Mouse (Mus musculus) limb, embryonic 15.5 days (tissue): ENCODE results near the gene Nccrp1. TPM values are rescaled to one million over a fixed set of nuclear protein-coding genes. Genes with fewer than 3 reads are reported as not detected.
A peak's percentile ranks its signal among the peaks of the same experiment; 100 is the strongest.

Experiments used
- ATAC-seq: fragments of 200-750 bp; cut with Nextera tagmentation; 2 replicates; pipeline ENCODE4 v1.8.0; 2017; ENCODE audit warnings: low read depth, moderate TSS enrichment; ENCODE audit not compliant: insufficient number of reproducible peaks, low FRiP score, low TSS enrichment
- H3K27ac ChIP-seq: fragments of 300-500 bp; sonication (generic); 2 replicates; pipeline ENCODE4 v1.5.1; 2015; ENCODE audit warnings: moderate library complexity, mild to moderate bottlenecking, inconsistent platforms
- H3K27me3 ChIP-seq: fragments of 300-500 bp; sonication (generic); 2 replicates; pipeline ENCODE4 v1.6.1; 2015; ENCODE audit warnings: inconsistent platforms
- H3K36me3 ChIP-seq: fragments of 300-500 bp; sonication (generic); 2 replicates; pipeline ENCODE4 v1.6.1; 2015; ENCODE audit warnings: inconsistent platforms
- H3K4me1 ChIP-seq: fragments of 300-500 bp; sonication (generic); 2 replicates; pipeline ENCODE4 v1.6.1; 2015; ENCODE audit warnings: inconsistent platforms
- H3K4me2 ChIP-seq: fragments of 300-500 bp; sonication (generic); 2 replicates; pipeline ENCODE4 v1.6.1; 2015; ENCODE audit warnings: mild to moderate bottlenecking, inconsistent platforms
- H3K4me3 ChIP-seq: fragments of 300-500 bp; sonication (generic); 2 replicates; pipeline ENCODE4 v1.5.1; 2015; ENCODE audit warnings: mild to moderate bottlenecking, inconsistent platforms
- H3K9ac ChIP-seq: fragments of 300-500 bp; sonication (generic); 2 replicates; pipeline ENCODE4 v1.6.1; 2015; ENCODE audit warnings: inconsistent platforms
- H3K9me3 ChIP-seq: fragments of 300-500 bp; sonication (generic); 2 replicates; pipeline ENCODE4 v1.6.1; 2016; ENCODE audit warnings: inconsistent platforms
- WGBS: fragments of 180-500 bp; shearing (Covaris S2); methylation state at CpG from one replicate; pipeline ENCODE4 v1.1.7; 2015; 5-methylcytosine and 5-hydroxymethylcytosine counted together
- polyA plus RNA-seq: library from polyadenylated mRNA; unstranded; fragments of >200 nt; fragmentation: Nextera tagmentation; extraction: Ambion mirVana; gene quantifications from 2 replicates; pipeline ENCODE4 v1.2.1, GENCODE M21; 2015

Nccrp1 gene
- polyA plus RNA-seq, 1 experiment from 2014 or later: 1.6 TPM

DNA sequence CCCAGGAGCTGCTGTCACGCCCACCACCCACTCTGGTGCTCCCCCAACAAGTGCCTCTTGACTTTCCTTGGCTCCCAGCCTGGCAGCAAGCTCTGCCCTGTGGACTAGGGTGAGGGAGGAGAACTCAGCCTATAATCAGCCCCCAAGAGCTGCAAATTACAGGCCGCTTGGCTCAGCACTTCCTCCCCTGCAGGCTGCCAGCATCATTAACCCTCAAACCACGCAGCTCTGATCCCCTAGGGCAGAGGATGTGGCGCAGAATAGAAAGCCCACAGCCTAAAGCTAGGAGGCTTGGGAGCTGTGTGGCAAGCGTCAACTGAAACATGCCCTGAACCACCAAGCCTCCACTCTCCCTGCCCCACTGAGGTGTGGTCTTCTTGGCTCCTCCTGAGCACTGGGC lies 18.4 kb upstream of the Nccrp1 start:
- Histone ChIP-seq H3K27ac (no peak overlapping the region), H3K4me3 (no peak overlapping the region), H3K4me1 (peaks cover 11% of the 10 kb centered on the region), H3K9me3 (no peaks in the 10 kb centered on the region), H3K27me3 (no peaks in the 10 kb centered on the region), H3K36me3 (peaks cover 76% of the 10 kb centered on the region), H3K9ac (no peak overlapping the region), H3K4me2 (no peak overlapping the region)
- WGBS: 66% methylated on average over 5 of the region's 5 CpGs
- no peak for ATAC-seq

DNA sequence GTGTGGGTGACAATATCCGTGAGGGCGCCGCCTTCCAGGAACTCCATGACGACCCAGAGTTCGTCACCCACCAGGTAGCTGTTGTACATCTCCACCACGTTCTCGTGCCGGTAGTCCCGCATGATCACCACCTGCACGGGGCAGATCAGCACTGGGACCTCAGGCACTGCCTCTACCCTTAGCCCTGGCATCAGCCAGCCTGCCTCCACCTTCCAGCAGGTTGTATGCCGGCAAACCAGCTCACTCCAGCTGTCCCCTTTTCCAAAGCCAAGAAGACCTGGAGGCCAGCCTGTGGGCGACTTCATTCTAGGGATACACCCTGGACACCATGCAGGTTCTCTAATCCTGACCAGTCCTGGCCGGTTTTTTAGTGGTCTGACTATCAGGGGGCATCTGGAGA lies 15.9 kb upstream of the Nccrp1 start:
- WGBS: 92% methylated on average over 13 of the region's 13 CpGs
- no peak for ATAC-seq
- peaks cover 16% of the 10 kb centered on the region for H3K4me1 ChIP-seq
- H3K4me2 ChIP-seq: no peak overlapping the region
- no peak overlapping the region for H3K27ac ChIP-seq
- H3K9me3 ChIP-seq: no peaks in the 10 kb centered on the region
- no peak overlapping the region for H3K4me3 ChIP-seq
- H3K36me3 ChIP-seq: peaks cover 91% of the 10 kb centered on the region
- H3K9ac ChIP-seq: no peak overlapping the region
- H3K27me3 ChIP-seq: no peaks in the 10 kb centered on the region

DNA sequence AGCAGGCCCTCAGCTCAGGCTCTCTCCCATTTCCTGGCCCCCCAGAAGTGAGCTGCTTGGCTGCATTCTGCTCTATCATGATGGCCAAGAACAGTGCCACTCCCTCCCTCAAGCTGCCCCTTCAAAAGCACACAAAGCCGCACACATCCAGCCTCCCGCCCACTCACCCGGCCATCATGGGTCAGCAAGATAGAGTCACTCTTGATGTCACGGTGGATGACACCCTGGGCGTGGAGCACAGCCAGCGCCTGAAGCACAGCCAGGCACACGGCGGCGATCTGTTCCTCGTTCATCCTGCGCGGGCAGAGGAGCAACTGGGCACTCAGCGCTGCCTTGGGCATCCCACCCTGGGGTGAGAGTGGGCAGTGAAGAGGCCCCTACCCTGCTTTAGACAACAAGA lies 15.3 kb upstream of the Nccrp1 start:
- H3K27me3 ChIP-seq: no peaks in the 10 kb centered on the region
- H3K27ac ChIP-seq: no peak overlapping the region
- H3K4me2 ChIP-seq: no peak overlapping the region
- peaks cover 16% of the 10 kb centered on the region for H3K4me1 ChIP-seq
- no peaks in the 10 kb centered on the region for H3K9me3 ChIP-seq
- WGBS: 91% methylated on average over 13 of the region's 13 CpGs
- H3K4me3 ChIP-seq: no peak overlapping the region
- ATAC-seq: no peak
- H3K9ac ChIP-seq: no peak overlapping the region
- peaks cover 85% of the 10 kb centered on the region for H3K36me3 ChIP-seq

DNA sequence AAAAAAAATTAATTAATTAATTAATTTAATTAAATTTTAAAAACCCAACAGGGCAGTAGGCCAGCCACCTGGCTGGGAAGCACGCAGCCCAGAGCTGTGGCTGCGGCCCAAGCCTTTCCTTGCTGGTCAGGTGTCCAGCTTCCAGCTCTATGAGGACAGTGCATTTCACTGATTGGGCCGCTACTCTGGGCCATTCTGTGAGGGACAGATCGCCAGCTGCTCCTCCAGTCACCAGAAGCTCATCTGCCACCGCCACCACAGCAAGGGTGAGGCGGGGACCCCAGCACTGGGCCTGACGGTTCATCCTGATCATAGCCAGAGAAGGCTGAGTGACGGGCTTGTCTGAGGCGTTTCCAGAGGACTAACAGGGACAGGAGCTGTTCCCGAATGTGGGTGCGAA lies 14.9 kb upstream of the Nccrp1 start:
- no peaks in the 10 kb centered on the region for H3K27me3 ChIP-seq
- H3K9ac ChIP-seq: no peak overlapping the region
- peaks cover 81% of the 10 kb centered on the region for H3K36me3 ChIP-seq
- H3K4me3 ChIP-seq: no peak overlapping the region
- H3K4me2 ChIP-seq: no peak overlapping the region
- H3K4me1 ChIP-seq: peaks cover 18% of the 10 kb centered on the region
- H3K27ac ChIP-seq: no peak overlapping the region
- no peak for ATAC-seq
- 90% methylated on average over 11 of the region's 11 CpGs for WGBS
- H3K9me3 ChIP-seq: no peaks in the 10 kb centered on the region

DNA sequence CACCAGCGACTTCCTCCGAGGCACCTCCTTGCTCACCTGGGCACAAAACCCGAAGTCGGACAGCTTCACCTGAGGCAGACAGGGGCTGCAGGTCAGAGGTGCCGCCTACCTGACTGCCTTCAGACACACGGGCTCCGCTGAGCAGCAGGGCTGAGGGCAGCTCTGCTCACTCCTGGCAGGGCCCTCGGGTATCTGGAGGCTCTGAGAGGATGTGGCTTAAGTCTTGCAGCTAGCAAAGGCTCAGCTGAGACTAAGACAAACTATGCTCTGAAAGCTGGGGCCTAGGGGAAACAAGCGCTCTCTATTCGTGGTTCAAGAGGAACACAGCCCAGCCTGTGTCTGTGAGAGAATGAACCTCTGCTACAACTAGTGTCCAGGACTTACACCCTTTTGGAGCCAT lies 13.8 kb upstream of the Nccrp1 start:
- WGBS: 92% methylated on average over 10 of the region's 10 CpGs
- no peak overlapping the region for H3K9ac ChIP-seq
- no peaks in the 10 kb centered on the region for H3K9me3 ChIP-seq
- no peak for ATAC-seq
- H3K27ac ChIP-seq: no peak overlapping the region
- H3K4me1 ChIP-seq: peaks cover 24% of the 10 kb centered on the region
- H3K4me3 ChIP-seq: no peak overlapping the region
- no peaks in the 10 kb centered on the region for H3K27me3 ChIP-seq
- H3K4me2 ChIP-seq: no peak overlapping the region
- peaks cover 70% of the 10 kb centered on the region for H3K36me3 ChIP-seq

DNA sequence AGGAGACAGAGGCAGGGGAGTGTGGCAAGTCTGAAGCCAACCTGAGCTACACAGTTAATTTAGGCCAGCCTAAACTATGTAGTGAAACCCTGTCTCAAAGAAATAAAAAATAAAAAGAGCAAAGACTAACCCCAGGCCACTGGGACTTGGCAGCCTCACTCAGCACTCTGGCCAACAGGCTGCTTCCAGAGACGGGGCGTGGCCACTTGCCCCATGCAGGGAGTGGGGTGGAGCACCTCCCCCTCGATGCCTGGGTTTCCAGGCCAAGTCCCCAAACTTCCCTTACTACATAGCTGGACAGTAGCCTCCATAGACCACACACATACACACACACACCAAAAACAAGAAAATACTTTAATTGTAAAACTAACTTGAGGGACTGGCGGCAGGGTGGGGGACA lies 11.4 kb upstream of the Nccrp1 start:
- Histone ChIP-seq H3K36me3 (peaks cover 46% of the 10 kb centered on the region), H3K4me2 (no peak overlapping the region), H3K27ac (peak overlapping the region; percentile 38), H3K9me3 (no peaks in the 10 kb centered on the region), H3K9ac (no peak overlapping the region), H3K27me3 (no peaks in the 10 kb centered on the region), H3K4me3 (no peak overlapping the region), H3K4me1 (peaks cover 24% of the 10 kb centered on the region)
- 31% methylated on average over 4 of the region's 4 CpGs for WGBS
- no peak for ATAC-seq

DNA sequence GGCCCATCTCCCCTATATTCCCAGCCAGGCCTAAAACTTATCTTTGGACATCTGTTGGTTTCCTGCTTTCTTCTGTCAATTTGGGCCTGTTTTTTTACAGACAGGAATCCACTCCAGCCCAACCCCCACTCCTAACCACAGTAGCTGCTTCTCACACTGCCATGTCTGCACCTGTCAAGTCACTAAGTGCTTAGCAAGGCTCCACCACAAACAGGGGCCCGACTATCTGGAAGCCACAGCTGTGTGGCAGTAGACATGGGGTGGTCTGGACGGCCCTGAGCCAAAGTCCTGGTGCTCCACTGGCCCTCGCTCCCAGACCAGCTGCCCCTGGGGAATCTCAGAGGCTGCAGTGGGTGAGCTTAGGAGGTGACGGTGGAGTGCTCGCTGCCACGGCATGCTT lies 10.7 kb upstream of the Nccrp1 start:
- H3K36me3 ChIP-seq: peaks cover 38% of the 10 kb centered on the region
- no peak overlapping the region for H3K9ac ChIP-seq
- peak; percentile 30; the same call in 1 of the 2 replicates for ATAC-seq
- no peak overlapping the region for H3K4me2 ChIP-seq
- H3K27ac ChIP-seq: no peak overlapping the region
- 68% methylated on average over 6 of the region's 6 CpGs for WGBS
- H3K9me3 ChIP-seq: no peaks in the 10 kb centered on the region
- H3K4me1 ChIP-seq: peaks cover 24% of the 10 kb centered on the region
- H3K4me3 ChIP-seq: no peak overlapping the region
- no peaks in the 10 kb centered on the region for H3K27me3 ChIP-seq

DNA sequence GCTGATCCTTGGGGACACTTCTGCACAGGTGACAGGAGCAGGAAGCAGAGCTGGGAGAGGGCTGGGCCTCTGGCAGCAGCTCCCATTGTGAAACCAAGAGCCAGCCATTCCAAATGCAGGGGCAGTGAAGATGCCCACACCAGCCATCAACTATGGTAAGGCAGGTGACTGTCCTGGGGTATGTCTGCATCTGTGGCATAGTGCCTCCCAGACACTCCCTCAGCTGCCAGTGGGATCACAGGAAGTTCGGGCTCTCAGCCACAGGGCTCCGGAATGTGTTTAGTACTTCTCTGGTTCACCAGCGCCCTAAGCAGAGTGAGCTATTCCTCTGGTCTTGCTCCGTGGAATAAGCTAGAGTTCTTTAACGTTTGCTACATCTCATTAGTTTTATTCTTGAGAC lies 10.0 kb upstream of the Nccrp1 start:
- H3K4me1 ChIP-seq: peaks cover 24% of the 10 kb centered on the region
- no peak overlapping the region for H3K9ac ChIP-seq
- H3K36me3 ChIP-seq: peaks cover 32% of the 10 kb centered on the region
- no peak for ATAC-seq
- peak overlapping the region; percentile 27; the same call in 1 of the 2 replicates for H3K27ac ChIP-seq
- no peak overlapping the region for H3K4me2 ChIP-seq
- 59% methylated on average over 5 of the region's 5 CpGs for WGBS
- no peaks in the 10 kb centered on the region for H3K9me3 ChIP-seq
- no peak overlapping the region for H3K4me3 ChIP-seq
- no peaks in the 10 kb centered on the region for H3K27me3 ChIP-seq

DNA sequence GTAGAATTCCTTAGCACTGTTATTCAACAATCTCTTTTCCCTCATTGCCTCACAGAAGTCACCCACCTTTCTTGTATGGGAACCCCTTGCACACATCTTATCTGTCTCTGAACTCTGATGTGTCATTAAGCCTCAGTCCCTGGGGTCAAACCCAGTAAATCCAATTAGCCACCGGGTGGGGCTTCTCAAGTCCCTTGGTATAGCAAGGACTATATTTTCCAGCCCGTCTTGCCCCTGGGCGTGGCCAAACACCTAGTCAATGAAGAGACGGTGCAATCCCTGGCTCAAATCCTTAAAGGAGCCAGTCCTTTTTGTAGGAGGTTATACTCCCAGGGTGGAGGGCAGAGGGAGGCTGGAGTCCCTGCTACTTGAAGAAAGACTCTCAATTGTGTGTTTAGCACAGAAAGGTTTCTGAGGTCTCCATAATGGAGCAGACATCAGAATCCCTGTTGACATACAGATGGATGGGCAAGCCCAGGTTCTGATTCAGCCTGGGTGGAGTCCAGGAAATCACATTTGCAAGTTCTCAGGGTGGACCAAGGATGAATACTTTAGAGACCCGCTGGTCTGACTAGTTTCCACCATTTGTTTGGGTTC lies 9.0 kb upstream of the Nccrp1 start:
- WGBS: 15% methylated on average over 5 of the region's 5 CpGs
- no peak overlapping the region for H3K9ac ChIP-seq
- no peaks in the 10 kb centered on the region for H3K27me3 ChIP-seq
- no peaks in the 10 kb centered on the region for H3K9me3 ChIP-seq
- no peak overlapping the region for H3K4me3 ChIP-seq
- peaks cover 24% of the 10 kb centered on the region for H3K4me1 ChIP-seq
- H3K27ac ChIP-seq: no peak overlapping the region
- H3K4me2 ChIP-seq: no peak overlapping the region
- ATAC-seq: no peak
- peaks cover 26% of the 10 kb centered on the region for H3K36me3 ChIP-seq

DNA sequence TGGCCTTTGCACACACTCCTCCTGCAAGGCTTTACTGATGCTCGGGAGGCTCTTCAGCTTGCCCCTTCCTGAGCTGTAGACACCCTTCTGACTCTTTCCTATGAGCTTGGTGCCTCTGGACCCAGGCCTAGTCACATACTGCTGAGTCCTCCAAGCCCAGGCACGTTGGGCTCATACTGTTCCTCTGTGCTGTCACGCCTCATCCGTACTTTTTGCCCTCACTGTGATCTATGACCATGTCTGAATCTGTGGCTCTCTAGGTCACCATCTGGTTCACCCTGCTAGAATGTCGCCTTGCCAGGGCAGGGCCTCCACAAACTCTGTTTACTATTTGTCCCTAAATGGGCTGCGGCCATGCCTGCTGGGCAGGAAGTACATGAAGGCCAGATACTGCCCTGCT lies 6.0 kb upstream of the Nccrp1 start:
- no peaks in the 10 kb centered on the region for H3K36me3 ChIP-seq
- 81% methylated on average over 6 of the region's 6 CpGs for WGBS
- no peak for ATAC-seq
- H3K27ac ChIP-seq: no peak overlapping the region
- H3K27me3 ChIP-seq: peaks cover 3% of the 10 kb centered on the region
- H3K9me3 ChIP-seq: no peaks in the 10 kb centered on the region
- H3K9ac ChIP-seq: no peak overlapping the region
- peaks cover 11% of the 10 kb centered on the region; the same call in 1 of the 2 replicates for H3K4me1 ChIP-seq
- no peak overlapping the region for H3K4me3 ChIP-seq
- H3K4me2 ChIP-seq: no peak overlapping the region

DNA sequence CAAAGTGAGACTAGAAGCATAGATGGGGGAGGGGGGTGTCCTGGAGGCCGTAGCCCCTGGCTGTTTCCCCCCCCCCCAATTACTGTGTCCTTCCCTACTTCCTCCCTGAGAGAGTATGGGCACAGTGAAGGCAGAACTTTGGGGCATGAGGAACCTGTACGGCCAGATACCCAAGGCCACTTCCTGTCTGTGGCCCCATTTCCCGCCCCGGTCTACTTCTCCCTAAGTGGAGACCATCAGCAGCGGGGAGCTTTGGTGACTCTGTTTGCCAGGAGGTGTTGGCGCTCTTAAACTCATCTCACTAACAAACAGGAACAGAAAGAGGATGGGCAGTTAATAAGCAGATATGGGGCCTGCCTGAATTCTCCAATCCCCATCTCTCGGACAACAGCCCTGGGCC lies 574 bp upstream of the Nccrp1 start:
- Histone ChIP-seq H3K9me3 (no peaks in the 10 kb centered on the region), H3K27me3 (peaks cover 46% of the 10 kb centered on the region)
- 64% methylated on average over 7 of the region's 7 CpGs for WGBS

DNA sequence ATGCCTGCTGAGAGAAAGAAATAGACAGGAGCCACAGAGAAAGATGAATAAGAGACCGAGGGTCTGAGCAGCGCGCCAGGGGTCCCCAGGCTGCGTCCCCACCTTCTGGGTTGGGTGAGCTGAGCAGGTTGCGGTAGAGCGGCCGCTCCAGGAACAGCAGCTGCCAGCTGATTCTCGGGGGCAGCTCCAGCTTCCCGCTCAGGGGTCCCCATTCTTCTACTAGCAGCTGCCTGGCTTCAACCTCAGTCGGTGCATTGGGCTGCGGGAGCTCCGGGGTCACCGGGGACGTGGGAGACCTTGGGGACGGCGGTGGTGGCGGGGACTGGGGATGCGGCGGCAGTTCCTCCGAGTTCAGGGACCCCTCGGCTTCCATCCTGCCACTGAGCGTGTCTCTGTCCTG lies 405 bp downstream of the Nccrp1 start:
- WGBS: 2% methylated on average over 22 of the region's 22 CpGs
- Histone ChIP-seq H3K4me1 (peaks cover 25% of the 10 kb centered on the region), H3K27ac (no peak overlapping the region), H3K4me3 (peak overlapping the region; percentile 19), H3K4me2 (peak overlapping the region; percentile 36), H3K9me3 (no peaks in the 10 kb centered on the region), H3K27me3 (peaks cover 46% of the 10 kb centered on the region), H3K9ac (no peak overlapping the region), H3K36me3 (no peaks in the 10 kb centered on the region)
- ATAC-seq: no peak

More for the DNA sequence above, 574 bp upstream of the Nccrp1 start:
- Histone ChIP-seq H3K4me3 (no peak overlapping the region), H3K27ac (no peak overlapping the region), H3K4me2 (no peak overlapping the region), H3K9ac (no peak overlapping the region), H3K4me1 (peaks cover 25% of the 10 kb centered on the region), H3K36me3 (no peaks in the 10 kb centered on the region)
- no peak for ATAC-seq

DNA sequence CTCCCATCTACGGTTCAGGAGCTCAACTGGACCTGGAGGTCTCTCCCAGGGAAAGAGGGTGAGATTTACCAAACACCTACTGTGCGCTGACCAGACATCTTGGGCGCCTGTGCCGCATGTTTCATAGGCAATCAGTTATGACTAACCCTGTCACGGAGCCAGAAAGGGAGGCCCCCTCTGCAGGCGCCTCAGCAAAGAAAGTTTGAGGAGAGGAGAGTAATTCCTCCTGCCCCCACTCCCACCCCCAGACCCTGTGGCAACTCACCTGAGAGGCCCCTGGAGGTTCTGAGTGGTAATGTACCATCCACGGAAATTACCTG lies 1.2 kb downstream of the Nccrp1 start:
- Histone ChIP-seq H3K9me3 (no peaks in the 10 kb centered on the region), H3K27ac (no peak overlapping the region), H3K4me2 (no peak overlapping the region), H3K4me1 (peaks cover 25% of the 10 kb centered on the region), H3K36me3 (no peaks in the 10 kb centered on the region), H3K27me3 (peaks cover 46% of the 10 kb centered on the region), H3K9ac (no peak overlapping the region), H3K4me3 (no peak overlapping the region)
- 38% methylated on average over 7 of the region's 7 CpGs for WGBS
- ATAC-seq: no peak
